Mouse (Mus musculus): ENCODE data around the gene Sipa1.

DNA sequence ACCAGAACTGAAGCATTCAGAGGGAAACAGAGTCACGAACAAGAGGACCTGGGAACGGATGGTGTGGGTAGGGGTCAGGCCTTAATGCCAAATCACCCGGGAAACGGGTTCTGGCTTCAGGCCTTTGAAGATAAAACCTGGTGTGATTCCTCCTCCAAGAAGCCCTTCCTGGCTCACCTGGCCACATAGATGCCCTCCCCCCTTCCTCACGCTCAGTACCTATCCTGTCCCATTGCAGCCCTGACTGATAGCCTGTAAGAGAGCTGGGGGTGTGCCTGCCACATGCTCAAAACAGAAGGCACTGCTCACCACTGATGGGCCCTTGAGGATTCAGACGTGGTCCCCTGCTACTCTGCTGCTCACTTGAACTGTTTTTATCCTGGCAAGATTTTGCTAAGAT, 30.3 kb upstream of the Sipa1 start:
- TF ChIP-seq FLI1 (IDR thresholded peaks at IDR 0.05; ENCODE audit: low read length) = no peak
- TF ChIP-seq GATA1 (IDR thresholded peaks at IDR 0.05; ENCODE audit: borderline replicate concordance, low read length) = no peak
